Comparison of ENCODE assay signal across 8 mouse cellular contexts in genomic region chr12:72917159-72917993, GRCm38 (mm10). TPM values are rescaled to one million over a fixed set of nuclear protein-coding genes. Genes with fewer than 3 reads are reported as not detected.
DNase-seq lines count a peak whose midpoint lies in the region; ATAC-seq and TF ChIP-seq lines count a peak whose summit lies in the region.

No protein-coding gene starts in this region.

- no peak overlapping the region for H3K27ac ChIP-seq in stomach, postnatal 0 days (replicated peaks)

- intact Hi-C loops in gastrocnemius, postnatal 36 days (cut with DNase I): no loop called here

- WGBS in stomach, postnatal 0 days: 22% methylated on average over 39 of the region's 48 CpGs

- peak overlapping the region; percentile 43; the same call in 1 of the 2 replicates for H3K9ac ChIP-seq in stomach, postnatal 0 days (ENCODE audit: low read length)

- no peaks in the 10 kb centered on the region for H3K9me3 ChIP-seq in stomach, postnatal 0 days (ENCODE audit: control insufficient read depth, low read length)

- peak; percentile 47 for DNase-seq in gastrocnemius, postnatal 10 days
- no peak for DNase-seq in gastrocnemius, postnatal 36 days
- DNase-seq in R1 (ENCODE audit: low read depth, low spot score) (peak; percentile 93), liver (peak; percentile 27)
- peak; percentile 24 for DNase-seq in gastrocnemius, postnatal 25 days
- no peak for DNase-seq in stomach, postnatal 0 days (ENCODE audit: low spot score)
- no peak for DNase-seq in layer of hippocampus, adult 11-12 months (ENCODE audit: low spot score)

- no peaks in the 10 kb centered on the region for H3K36me3 ChIP-seq in stomach, postnatal 0 days (ENCODE audit: control insufficient read depth, insufficient read depth, low read length)

- no peaks in the 10 kb centered on the region for H3K27me3 ChIP-seq in stomach, postnatal 0 days (ENCODE audit: control insufficient read depth, insufficient read depth, low read length)

- no peak for TF ChIP-seq CTCF in stomach, postnatal 0 days (IDR thresholded peaks at IDR 0.05; ENCODE audit: low read depth)

- H3K4me3 ChIP-seq in stomach, postnatal 0 days (ENCODE audit: low read depth, low read length): peak overlapping the region; percentile 22

- no peak; the same call in 1 of the 2 replicates for ATAC-seq in stomach, postnatal 0 days (ENCODE audit: low FRiP score, low TSS enrichment)
- no peak for ATAC-seq in frontal cortex, adult (ENCODE audit: low TSS enrichment)

- no peaks in the 10 kb centered on the region for H3K4me1 ChIP-seq in stomach, postnatal 0 days (replicated peaks; ENCODE audit: control insufficient read depth, insufficient read depth)

- peak overlapping the region; percentile 49 for H3K4me2 ChIP-seq in stomach, postnatal 0 days (replicated peaks; ENCODE audit: low read depth)

- TF ChIP-seq EP300 in stomach, postnatal 0 days (optimal IDR thresholded peaks at IDR 0.05): no peak

RNA-seq across cellular contexts. Expression of gene Six6, which starts 22.3 kb away (rescaled TPM):
- not detected for total RNA-seq in gastrocnemius, postnatal 10 days (2021)
- total RNA-seq in gastrocnemius, postnatal 36 days (2021): not detected
- not detected for total RNA-seq in gastrocnemius, postnatal 25 days (2021)
- polyA plus RNA-seq in stomach, postnatal 0 days (2015; fragmentation: Nextera tagmentation; extraction: Ambion mirVana): not detected in 2 replicates

RNA-seq across cellular contexts. Expression of gene 4930447C04Rik, which starts 23.2 kb away (rescaled TPM):
- total RNA-seq in gastrocnemius, postnatal 10 days (2021): 1 to 10 TPM; 1.3 to 1.4 TPM
- total RNA-seq in gastrocnemius, postnatal 36 days (2021): under 1 TPM; 0.35 to 0.48 TPM
- total RNA-seq in gastrocnemius, postnatal 25 days (2021): under 1 TPM; 0.38 to 0.54 TPM
- polyA plus RNA-seq in stomach, postnatal 0 days (2015; fragmentation: Nextera tagmentation; extraction: Ambion mirVana): 0.57 and 0.67 TPM in 2 replicates

Comparison
In these comparisons a context has a peak if more than half of its experiments do, and no peak if none do; other contexts are left out.
1. DNase-seq: peak in gastrocnemius, postnatal 10 days (single experiment), R1 (single experiment), gastrocnemius, postnatal 25 days (single experiment) and liver (single experiment); none in gastrocnemius, postnatal 36 days (0 of 2), stomach, postnatal 0 days (single experiment) and layer of hippocampus, adult 11-12 months (single experiment).